Mouse (Mus musculus): ENCODE results near the gene Clasp1.

- TF ChIP-seq POLR2A (IDR thresholded peaks at IDR 0.05; ENCODE audit: borderline replicate concordance, extremely low read depth, insufficient read depth, insufficient read length, poor library complexity, severe bottlenecking) (no peak), CTCF (IDR thresholded peaks at IDR 0.05; ENCODE audit: borderline replicate concordance, extremely low read depth, insufficient read depth, insufficient read length) (no peak)
Observed at GRCm38 (mm10) chr1:118553451-118553850, 164.6 kb downstream of the Clasp1 start.
